Mouse (Mus musculus): ENCODE data around the gene Kcnq1. TPM values are rescaled to one million over a fixed set of nuclear protein-coding genes. Genes with fewer than 3 reads are reported as not detected.
A peak's percentile ranks its signal among the peaks of the same experiment; 100 is the strongest.

The Kcnq1 gene
- polyA plus RNA-seq, 1 experiment from 2014 or later, result 0.63 TPM

GRCm38 (mm10) chr7:143119407-143119806 lies 13.2 kb downstream of the Kcnq1 start:
- ATAC-seq (no peak), DNase-seq (no peak)
- Histone ChIP-seq H3K9me3 (ENCODE audit: low read length) (peaks cover 2% of the 10 kb centered on the region; the same call in 1 of the 2 replicates), H3K27ac (ENCODE audit: low read depth) (0 out of 2 replicates have a peak overlapping the region, but pooled peaks have one; percentile 44), H3K4me1 (ENCODE audit: insufficient read depth) (0 out of 2 replicates have a peak, but pooled peaks cover 4% of the 10 kb centered on the region), H3K4me3 (ENCODE audit: low read depth, low read length) (no peak overlapping the region), H3K27me3 (ENCODE audit: insufficient read depth, low read length) (no peaks in the 10 kb centered on the region), H3K9ac (replicated peaks) (no peak overlapping the region), H3K4me2 (ENCODE audit: low read depth, low read length) (no peak overlapping the region), H3K36me3 (replicated peaks; ENCODE audit: insufficient read depth, low read length) (no peaks in the 10 kb centered on the region)
- WGBS (ENCODE audit: insufficient replicate concordance), result 38% methylated on average over 1 of the region's 1 CpGs
- no peak for TF ChIP-seq EP300 (IDR thresholded peaks at IDR 0.05; ENCODE audit: low read depth)
- TF ChIP-seq CTCF (IDR thresholded peaks at IDR 0.05; ENCODE audit: low read depth), result no peak

GRCm38 (mm10) chr7:143119826-143120225 lies 13.7 kb downstream of the Kcnq1 start:
- H3K36me3 ChIP-seq (replicated peaks; ENCODE audit: insufficient read depth, low read length), result no peaks in the 10 kb centered on the region
- peak overlapping the region; percentile 44; the same call in 1 of the 2 replicates for H3K27ac ChIP-seq (ENCODE audit: low read depth)
- WGBS (ENCODE audit: insufficient replicate concordance), result 47% methylated on average over 3 of the region's 3 CpGs

GRCm38 (mm10) chr7:143122191-143122590 lies 16.0 kb downstream of the Kcnq1 start:
- Histone ChIP-seq H3K4me2 (ENCODE audit: low read depth, low read length) (no peak overlapping the region), H3K36me3 (replicated peaks; ENCODE audit: insufficient read depth, low read length) (no peaks in the 10 kb centered on the region), H3K4me3 (ENCODE audit: low read depth, low read length) (no peak overlapping the region), H3K9me3 (ENCODE audit: low read length) (no peaks in the 10 kb centered on the region), H3K27me3 (ENCODE audit: insufficient read depth, low read length) (no peaks in the 10 kb centered on the region), H3K9ac (replicated peaks) (no peak overlapping the region), H3K4me1 (ENCODE audit: insufficient read depth) (0 out of 2 replicates have a peak, but pooled peaks cover 4% of the 10 kb centered on the region), H3K27ac (ENCODE audit: low read depth) (no peak overlapping the region)
- WGBS (ENCODE audit: insufficient replicate concordance), result 57% methylated on average over 5 of the region's 5 CpGs
- ATAC-seq (peak; percentile 35; the same call in 1 of the 2 replicates), DNase-seq (no peak)
- TF ChIP-seq EP300 (IDR thresholded peaks at IDR 0.05; ENCODE audit: low read depth) (no peak), CTCF (IDR thresholded peaks at IDR 0.05; ENCODE audit: low read depth) (no peak)

More at GRCm38 (mm10) chr7:143119826-143120225, 13.7 kb downstream of the Kcnq1 start:
- Histone ChIP-seq H3K9me3 (ENCODE audit: low read length) (peaks cover 1% of the 10 kb centered on the region; the same call in 1 of the 2 replicates), H3K4me1 (ENCODE audit: insufficient read depth) (0 out of 2 replicates have a peak, but pooled peaks cover 4% of the 10 kb centered on the region), H3K4me2 (ENCODE audit: low read depth, low read length) (no peak overlapping the region), H3K27me3 (ENCODE audit: insufficient read depth, low read length) (no peaks in the 10 kb centered on the region), H3K4me3 (ENCODE audit: low read depth, low read length) (no peak overlapping the region), H3K9ac (replicated peaks) (no peak overlapping the region)
- ATAC-seq, result peak; percentile 15; the same call in 1 of the 2 replicates
- TF ChIP-seq EP300 (IDR thresholded peaks at IDR 0.05; ENCODE audit: low read depth) (no peak), CTCF (IDR thresholded peaks at IDR 0.05; ENCODE audit: low read depth) (no peak)
- DNase-seq, result no peak

- H3K4me1 ChIP-seq (ENCODE audit: insufficient read depth), result 0 out of 2 replicates have a peak, but pooled peaks cover 4% of the 10 kb centered on the region
- H3K9me3 ChIP-seq (ENCODE audit: low read length), result no peaks in the 10 kb centered on the region
- no peaks in the 10 kb centered on the region for H3K27me3 ChIP-seq (ENCODE audit: insufficient read depth, low read length)
- H3K4me2 ChIP-seq (ENCODE audit: low read depth, low read length), result no peak overlapping the region
- 46% methylated on average over 6 of the region's 6 CpGs for WGBS (ENCODE audit: insufficient replicate concordance)
- TF ChIP-seq CTCF (IDR thresholded peaks at IDR 0.05; ENCODE audit: low read depth), result no peak
- no peak for TF ChIP-seq EP300 (IDR thresholded peaks at IDR 0.05; ENCODE audit: low read depth)
- ATAC-seq (no peak), DNase-seq (no peak)
- H3K9ac ChIP-seq (replicated peaks), result no peak overlapping the region
- H3K36me3 ChIP-seq (replicated peaks; ENCODE audit: insufficient read depth, low read length), result no peaks in the 10 kb centered on the region
- H3K27ac ChIP-seq (ENCODE audit: low read depth), result no peak overlapping the region
- H3K4me3 ChIP-seq (ENCODE audit: low read depth, low read length), result no peak overlapping the region
Observed at GRCm38 (mm10) chr7:143123876-143124669, 17.9 kb downstream of the Kcnq1 start.

- H3K9ac ChIP-seq (replicated peaks), result no peak overlapping the region
- TF ChIP-seq CTCF (IDR thresholded peaks at IDR 0.05; ENCODE audit: low read depth), result no peak
- TF ChIP-seq EP300 (IDR thresholded peaks at IDR 0.05; ENCODE audit: low read depth), result no peak
- no peak for DNase-seq
- H3K27ac ChIP-seq (ENCODE audit: low read depth), result no peak overlapping the region
- no peaks in the 10 kb centered on the region for H3K9me3 ChIP-seq (ENCODE audit: low read length)
- WGBS (ENCODE audit: insufficient replicate concordance), result 72% methylated on average over 3 of the region's 3 CpGs
- 0 out of 2 replicates have a peak, but pooled peaks cover 4% of the 10 kb centered on the region for H3K4me1 ChIP-seq (ENCODE audit: insufficient read depth)
- no peak overlapping the region for H3K4me3 ChIP-seq (ENCODE audit: low read depth, low read length)
- no peak for ATAC-seq
- no peaks in the 10 kb centered on the region for H3K27me3 ChIP-seq (ENCODE audit: insufficient read depth, low read length)
- no peaks in the 10 kb centered on the region for H3K36me3 ChIP-seq (replicated peaks; ENCODE audit: insufficient read depth, low read length)
- H3K4me2 ChIP-seq (ENCODE audit: low read depth, low read length), result no peak overlapping the region
Observed at GRCm38 (mm10) chr7:143124902-143125301, 18.7 kb downstream of the Kcnq1 start.

GRCm38 (mm10) chr7:143132815-143133214 lies 26.7 kb downstream of the Kcnq1 start:
- Histone ChIP-seq H3K27me3 (ENCODE audit: insufficient read depth, low read length) (no peaks in the 10 kb centered on the region), H3K9me3 (ENCODE audit: low read length) (no peaks in the 10 kb centered on the region), H3K27ac (ENCODE audit: low read depth) (no peak overlapping the region), H3K36me3 (replicated peaks; ENCODE audit: insufficient read depth, low read length) (no peaks in the 10 kb centered on the region), H3K9ac (replicated peaks) (no peak overlapping the region), H3K4me2 (ENCODE audit: low read depth, low read length) (no peak overlapping the region), H3K4me3 (ENCODE audit: low read depth, low read length) (no peak overlapping the region), H3K4me1 (ENCODE audit: insufficient read depth) (no peaks in the 10 kb centered on the region)
- WGBS (ENCODE audit: insufficient replicate concordance), result 67% methylated on average over 5 of the region's 5 CpGs
- ATAC-seq (no peak), DNase-seq (no peak)
- TF ChIP-seq EP300 (IDR thresholded peaks at IDR 0.05; ENCODE audit: low read depth) (no peak), CTCF (IDR thresholded peaks at IDR 0.05; ENCODE audit: low read depth) (no peak)
